Mouse (Mus musculus) cerebellum, adult 18-20 months (tissue): ENCODE measurements around the gene Cacna1g.

Source experiments
- DNase-seq, 2 experiments: peaks; one replicate each; pipeline ENCODE4 v3.0.0; 2021

Gene Cacna1g

DNA sequence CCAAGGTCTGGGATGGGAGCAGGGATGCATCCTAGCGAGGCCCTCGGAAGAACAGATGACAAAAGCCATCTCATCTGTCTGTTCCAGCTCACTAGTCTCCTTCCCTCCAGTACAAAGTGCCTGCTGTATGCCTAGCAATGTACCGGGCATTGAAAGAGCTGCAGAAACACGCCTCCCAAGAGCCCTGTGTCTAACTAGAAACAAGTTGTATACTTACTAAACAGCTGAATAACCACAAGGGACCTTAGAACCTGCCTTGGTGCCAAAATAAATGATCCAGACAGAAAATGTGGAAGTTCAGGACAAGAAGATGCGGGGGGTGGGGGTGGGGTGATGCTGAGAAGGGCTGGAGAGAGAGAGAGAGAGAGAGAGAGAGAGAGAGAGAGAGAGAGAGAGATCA lies 29.2 kb downstream of the Cacna1g start:
- DNase-seq, result no peak

DNA sequence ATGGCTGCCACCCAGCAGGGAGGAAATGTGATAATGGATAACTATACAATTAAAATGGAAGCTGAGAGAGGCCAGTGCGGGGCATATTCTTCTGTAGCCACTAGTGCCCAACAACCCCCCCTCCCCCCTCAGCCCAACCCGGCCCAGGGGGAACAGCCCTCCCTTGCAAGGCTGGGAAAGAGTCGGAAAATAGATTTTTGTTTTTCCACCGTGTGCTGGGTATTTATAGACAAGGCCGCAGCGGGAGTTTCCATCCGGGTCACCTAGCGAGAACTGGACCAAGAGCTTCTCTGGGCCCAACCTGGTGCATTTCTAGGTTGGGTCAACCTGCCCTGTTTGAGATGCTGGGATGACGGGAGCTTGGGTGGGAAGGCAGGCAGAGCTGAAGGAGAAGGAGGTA lies 32.2 kb downstream of the Cacna1g start:
- DNase-seq, result no peak

DNA sequence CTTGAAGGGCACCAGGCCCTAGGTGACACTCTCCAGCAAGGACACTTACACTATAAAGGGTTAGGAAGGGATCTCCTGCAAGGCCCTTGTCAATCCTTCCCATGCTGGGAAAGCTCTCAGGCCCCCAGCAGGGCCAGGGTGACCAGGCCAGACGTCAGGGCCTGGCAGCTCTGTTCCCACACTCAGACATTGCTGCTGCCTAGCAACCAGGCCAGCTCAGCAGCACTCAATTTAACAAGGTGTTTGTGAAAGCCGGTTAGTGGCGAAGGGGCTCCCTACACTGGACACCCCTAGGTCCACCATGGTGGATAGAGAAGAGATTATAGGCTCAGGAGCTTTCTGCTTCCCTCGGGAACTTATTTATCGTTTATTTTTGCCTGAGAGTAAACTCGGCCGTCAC lies 32.9 kb downstream of the Cacna1g start:
- no peak for DNase-seq

DNA sequence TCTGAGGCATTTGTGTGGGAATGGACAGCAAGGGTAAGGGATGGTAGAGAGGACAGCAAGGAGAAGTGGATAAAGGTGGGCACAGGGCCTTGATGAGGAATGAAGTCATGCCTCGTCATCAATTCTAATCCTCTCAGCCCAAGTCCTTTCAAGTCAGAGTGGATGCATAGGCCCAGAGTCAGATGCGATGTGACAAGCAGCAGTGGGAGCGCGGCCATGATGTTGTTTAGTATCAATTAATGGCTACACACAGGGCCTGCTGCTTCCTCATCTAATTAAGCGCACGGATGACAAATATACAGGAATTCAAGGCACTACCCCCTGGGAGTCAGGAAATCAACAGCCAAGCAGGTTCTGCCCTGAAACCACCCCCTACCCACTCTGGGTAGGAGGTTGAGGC lies 33.6 kb downstream of the Cacna1g start:
- DNase-seq, result no peak

DNA sequence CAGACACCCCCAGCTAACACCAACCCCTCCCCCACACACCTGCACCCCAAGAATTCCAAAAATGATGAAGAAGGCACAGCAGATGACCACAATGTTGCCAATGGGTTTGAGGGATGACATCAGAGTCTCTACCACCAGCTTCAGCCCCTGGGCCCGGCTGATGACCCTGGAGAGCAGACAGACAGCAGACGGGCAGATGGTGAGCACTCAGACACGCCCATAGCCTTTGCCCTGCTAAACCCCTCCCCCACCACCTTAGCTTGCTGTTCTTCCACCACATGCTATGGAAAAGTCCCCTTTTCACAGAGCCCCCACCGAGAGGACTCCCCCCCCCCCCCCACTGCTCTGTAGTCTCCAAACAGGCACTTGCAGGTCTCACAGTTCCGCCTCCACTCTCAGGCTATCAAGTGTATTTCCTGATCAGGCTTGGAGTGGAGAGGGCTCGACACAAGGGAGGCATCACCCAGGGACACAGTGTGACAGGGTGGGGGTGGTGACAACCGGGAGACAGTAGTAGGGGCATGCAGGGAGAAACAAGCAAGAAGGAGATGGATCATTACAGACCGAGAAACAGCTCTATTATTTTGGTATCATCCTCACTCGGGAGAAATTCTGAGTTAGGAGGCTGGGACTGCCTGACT lies 44.9 kb downstream of the Cacna1g start:
- no peak for DNase-seq

DNA sequence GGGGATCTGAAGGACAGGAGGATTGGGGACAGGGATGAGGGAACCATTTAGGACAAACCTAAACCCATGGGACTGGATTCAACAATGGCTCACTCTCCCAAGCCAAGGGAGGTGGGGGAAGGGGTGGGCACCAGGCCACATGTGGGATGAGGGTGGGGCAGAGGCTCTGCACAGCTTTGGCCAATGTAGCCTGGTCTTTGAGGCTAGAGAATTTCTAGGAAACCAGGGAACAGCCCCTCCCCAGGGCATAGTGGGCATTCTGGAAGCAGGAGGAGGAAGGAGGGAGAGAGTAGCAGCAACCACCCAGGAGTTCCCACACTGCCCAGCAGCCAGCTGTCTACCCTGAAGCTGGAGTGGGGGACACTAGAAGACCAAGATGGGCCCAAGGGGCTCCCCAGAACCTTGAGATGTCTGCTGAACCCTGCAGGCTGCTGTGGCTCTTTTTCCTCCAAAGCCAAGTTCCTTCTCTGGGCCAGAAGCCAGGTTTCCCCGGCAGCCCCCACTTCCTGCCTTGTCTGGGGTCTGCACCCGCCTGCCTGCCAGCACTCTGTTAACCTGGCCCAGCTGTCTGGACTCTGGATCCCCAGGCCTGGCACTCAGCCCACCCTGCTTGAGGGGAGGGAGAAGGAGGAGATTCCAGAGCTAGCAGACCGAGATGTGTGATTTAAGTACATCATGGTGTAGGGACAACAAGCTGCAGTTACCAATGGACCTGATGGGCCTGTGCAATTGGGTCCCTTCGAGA lies 45.7 kb downstream of the Cacna1g start:
- DNase-seq, result no peak

DNA sequence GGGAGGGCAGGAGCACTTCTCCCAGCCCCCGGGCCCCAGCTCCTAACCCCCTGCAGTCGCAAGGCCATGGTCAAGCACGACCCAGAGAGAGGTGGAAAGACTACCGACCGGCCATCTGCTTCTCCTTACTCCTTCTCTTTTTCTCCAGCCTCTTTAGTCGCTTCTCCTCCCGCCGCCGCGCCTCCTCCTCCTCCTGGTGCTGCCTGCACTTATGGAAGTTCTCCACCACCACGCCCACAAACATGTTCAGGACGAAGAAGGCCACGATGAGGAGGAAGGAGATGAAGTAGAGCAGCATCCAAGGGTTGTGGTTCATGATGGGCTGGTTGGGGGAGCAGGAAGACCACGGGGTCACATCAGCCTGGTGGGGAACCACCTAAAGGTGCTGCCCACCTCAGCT lies 48.3 kb downstream of the Cacna1g start:
- DNase-seq, result no peak

DNA sequence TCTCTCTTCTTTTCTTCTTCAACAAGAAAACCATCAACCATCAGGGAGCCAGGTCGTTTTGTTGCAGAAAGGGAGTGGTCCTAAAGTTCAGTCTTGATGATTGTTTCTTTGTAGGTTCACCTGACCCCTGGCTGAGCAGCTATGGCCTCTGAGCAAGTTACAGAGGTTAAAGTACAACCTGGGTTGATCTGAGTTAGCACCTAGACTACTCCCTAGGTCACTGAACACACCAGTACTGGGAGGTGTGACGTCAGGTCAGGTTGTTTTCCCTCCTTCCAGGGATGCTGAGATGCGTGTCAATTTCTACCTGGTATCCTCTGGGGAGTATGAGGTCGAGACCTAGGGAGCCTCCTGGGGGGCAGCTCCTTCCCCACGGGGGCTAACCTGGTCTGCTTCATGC lies 48.8 kb downstream of the Cacna1g start:
- DNase-seq, result no peak

DNA sequence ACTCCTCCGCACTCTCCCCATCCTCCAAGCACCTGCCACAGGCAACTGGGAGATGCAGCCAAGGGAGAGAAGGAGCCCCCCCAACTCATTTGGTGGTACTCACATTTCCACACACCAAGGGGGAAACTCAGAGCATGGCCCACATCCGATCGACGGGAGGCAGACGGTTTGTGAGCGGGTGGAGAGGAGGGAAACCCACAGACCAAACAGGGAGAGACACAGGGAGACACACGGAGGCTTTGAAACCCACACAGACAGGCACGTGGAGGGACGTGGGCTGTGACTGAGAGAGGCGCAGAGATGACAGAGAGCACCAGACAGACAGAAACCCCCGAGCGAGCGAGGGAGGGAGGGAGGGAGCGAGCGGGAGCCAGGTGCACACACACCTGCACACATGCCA lies 49.6 kb downstream of the Cacna1g start:
- DNase-seq, result no peak

DNA sequence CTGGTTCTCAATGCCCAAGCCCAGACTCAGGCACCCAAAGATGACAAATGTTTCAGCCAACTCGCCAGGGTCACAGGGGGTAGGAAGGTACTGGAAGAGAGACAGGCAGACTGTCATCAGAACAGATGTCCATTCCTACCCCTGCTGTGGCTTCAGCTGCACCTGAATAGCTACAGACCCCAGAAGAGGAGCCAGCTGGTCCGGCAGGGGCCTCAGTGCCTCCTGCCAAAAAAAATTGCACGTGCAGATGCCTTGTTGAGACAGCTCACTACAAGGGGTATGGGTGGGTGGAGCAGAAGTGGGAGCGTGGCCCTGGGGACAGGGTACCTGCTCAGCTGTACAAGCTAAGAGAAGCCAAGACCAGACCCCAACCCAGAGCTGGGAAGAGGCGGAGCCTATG lies 50.1 kb downstream of the Cacna1g start:
- peak; percentile 37 to 47 for DNase-seq

DNA sequence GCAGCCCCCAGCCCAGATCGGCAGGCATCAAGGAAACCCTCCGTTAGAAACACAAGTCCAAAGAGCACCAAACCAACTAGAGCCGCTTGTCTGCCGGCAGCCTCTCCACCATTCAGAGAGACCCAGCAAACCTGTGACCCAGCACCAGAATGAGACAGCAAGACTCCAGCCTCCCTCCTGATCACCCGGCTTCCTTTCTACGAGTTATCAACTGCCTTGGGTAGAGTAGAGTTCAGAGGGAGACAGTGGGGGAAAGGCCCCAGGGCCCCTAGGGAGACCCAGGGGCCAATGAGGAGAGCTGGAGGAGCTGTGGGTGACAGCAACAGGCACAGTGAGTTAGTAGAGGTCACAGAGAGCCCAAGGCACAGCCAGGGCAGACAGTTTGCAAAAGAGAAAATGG lies 53.0 kb downstream of the Cacna1g start:
- no peak for DNase-seq

DNA sequence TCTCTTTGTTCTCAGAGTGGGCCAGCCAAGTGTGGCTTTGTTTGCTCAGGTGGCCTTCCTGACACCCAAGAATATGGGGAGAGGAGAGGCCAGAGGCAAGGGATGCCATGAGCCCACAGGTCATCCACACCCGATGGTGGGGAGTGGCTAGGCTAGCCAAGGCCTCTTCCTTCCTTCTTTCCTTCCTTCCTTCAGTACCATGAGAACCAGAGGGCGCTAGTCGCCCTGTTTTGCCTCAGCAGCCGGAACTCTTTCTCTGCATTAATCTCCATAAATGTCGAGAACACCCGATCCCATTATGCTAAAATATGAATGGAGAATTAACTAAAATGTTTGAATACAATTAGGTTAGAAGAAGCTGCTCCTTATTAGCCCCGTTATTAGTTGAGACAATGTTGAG lies 53.7 kb downstream of the Cacna1g start:
- peak; percentile 45 to 57 for DNase-seq

DNA sequence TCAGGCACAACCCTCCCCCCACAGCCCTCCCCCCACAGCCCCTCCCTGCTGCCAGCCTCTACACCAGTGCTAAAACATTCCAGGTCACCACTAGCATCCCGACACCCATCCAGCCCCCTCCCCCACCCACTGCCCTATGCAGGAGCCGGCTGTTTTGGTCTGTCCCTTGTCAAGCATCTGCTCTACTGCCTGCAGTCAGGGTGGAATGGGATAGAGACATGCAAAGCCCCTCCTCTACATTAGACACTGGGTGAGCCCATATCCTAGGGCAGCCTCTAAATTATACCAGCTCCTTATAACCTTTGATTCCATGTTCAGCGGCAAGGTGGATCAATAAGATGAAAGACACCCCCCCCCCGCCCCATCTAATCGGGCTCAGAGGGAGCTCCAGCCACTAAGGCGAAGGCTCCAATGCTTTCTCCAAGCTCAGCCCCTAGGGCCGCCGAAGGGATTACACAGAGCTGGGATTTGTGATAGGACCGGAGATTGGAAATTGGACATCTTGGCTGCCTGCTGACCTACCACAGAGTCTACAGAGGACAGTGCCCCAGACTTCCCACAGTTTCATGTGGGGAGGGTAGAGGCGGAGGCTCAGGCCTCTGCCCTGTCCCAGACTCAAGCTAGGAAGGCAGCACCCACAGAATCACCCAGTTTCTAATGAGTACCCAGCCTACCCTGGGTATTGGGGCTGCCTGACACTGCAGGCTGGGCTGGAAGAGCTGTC lies 54.8 kb downstream of the Cacna1g start:
- DNase-seq, result peak; percentile 46 to 60

DNA sequence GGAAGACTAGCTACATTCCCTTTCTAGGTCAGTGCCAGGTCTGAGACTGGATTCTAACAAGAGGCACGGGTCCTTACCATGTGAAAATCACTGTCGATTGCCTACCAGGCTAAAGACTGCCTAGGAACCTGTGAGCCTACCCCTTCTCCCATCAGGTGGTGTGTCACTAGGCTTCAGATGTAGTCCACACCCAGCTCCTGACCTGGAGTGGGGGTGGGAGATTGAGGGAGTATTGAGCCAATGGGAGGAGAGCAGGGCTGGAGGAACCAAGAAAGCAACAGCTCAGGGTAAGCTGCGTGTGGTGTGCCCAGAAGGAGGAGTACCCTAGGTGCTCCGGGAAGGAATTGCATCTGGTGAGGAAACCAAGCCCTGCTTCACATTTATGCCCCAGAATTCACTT lies 60.0 kb downstream of the Cacna1g start:
- DNase-seq, result no peak

DNA sequence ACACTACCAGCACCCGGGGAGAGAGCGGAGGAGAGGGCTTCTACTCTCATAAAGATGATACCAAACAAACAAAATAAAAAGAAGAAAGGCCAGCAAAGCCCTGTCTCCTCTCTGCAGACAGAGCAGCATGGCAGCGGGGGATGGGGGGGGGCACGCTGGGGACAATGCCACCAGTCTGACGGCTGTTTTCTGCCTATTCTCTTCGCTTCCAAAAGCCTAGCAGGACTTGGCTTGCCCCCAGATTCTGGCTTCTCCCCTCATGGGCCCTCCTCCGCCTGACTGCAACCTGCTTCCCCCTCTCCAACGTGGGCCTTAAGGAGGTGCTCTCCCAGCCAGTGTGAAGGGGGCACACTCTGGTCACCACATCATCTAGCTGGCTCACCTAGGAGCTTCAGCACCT lies 60.5 kb downstream of the Cacna1g start:
- DNase-seq, result peak; percentile 55 to 66

DNA sequence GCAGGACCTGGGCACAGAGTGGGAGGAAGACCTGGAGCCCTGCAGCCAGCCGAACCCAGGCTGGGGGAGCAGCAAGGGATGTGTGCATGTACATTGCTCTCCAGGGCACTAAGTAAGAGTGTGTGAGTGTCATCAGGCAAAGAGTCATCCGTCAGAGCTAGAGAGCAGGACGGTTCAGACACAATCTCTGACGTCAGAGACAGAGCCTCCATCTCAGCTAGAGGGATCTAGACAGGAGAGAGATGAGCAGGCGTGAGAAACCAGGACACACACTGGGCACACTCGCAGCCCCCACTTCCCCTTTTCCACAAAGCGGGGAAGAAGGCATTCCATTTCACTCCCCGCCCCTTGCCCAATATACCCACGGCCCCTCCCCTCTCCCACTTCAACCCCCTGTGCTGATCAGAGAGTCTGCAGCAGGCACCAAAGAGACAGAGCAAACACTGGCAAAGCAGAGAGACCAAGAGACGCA lies 61.0 kb downstream of the Cacna1g start:
- no peak for DNase-seq

DNA sequence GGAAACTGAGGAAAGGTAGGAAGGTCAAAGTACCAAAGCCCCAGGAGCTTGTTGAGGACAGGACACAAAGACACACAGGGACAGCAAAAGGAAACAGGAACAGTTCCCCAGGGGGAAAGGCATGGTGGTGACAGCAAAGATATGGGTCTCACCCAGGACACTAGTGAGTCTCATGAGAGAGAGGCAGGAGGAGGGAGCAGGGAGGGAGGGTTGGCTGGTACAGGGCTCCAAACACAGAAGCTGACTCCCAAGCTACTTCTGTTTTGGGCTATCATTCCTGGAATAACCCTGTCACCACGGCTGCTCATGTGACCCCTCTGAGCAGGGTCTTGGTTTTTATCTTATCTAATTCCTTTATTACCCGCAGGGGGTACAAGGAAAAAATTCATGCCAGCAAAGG lies 61.4 kb downstream of the Cacna1g start:
- no peak for DNase-seq

DNA sequence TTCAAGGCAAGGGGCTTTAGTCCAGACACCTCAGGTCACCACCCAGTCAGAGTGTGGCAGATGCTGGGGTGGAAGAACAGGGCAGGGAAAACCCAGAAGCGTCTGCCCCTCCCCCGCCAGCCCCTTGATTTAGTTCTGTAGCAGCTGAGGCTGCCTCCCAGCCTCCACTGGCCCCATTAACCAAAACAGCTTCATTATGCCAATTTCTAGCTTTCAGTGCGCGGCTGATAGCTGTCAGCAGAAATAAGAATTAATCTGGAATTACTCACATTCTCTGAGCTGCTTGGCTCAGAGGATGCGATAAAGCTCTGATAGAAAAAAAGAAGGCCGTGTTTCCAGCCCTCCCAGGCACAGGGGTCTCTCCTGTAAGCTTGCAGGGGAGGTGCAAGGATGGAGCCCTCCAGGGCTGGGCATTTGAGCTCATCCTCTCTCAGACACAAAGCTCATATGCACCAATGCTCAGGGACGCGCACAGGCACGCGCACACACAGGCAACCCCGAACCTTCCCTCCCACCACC lies 66.1 kb downstream of the Cacna1g start:
- no peak for DNase-seq

DNA sequence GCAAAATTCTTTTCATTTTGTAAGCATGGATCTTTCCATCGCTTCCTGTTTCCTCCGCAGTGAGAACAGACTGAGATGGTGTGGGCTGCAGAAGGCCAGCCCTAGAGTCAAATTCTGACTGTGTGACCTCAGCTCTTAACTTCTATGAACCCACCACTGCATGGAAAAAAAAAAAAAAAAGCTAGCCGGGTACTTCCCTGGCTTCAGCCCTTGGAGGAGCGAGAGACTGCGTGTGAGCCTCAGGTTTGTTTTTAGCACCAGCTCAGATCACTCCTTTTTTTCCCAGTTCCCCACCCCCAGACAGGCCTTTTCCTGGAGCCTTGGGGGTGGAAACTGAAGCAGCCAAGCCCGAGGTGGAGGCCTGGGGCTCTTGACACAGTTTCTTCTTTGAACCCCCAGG lies 68.7 kb downstream of the Cacna1g start:
- no peak for DNase-seq

DNA sequence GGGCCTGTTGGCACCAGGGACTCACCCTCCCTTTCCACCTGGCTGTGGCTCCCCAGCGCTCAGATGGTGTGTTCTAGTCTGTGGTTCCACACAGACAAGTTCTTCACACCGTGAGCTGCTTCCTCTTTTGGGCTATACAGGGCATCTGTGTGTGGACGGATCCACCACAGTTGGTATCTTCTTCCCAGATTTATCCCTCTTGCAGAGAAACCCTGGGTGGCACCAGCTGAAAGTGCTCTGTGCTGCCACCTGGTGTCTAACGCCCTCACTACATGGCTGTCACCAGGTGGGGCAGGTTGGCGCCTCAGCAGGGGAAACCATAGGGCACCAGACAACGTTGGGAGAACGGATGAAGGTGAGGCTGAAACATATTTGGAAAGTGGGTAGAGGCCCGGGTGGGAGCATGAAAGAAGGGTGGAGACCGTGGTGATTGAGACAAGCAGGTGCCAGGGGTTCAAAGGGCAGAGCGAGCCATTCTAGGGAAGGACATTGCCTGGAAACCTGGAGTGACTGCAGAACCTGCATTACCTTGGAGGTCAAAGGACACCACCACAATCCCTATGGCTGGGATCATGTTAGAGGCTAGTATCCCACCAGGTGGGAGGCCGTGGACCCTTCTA lies 69.2 kb downstream of the Cacna1g start:
- peak; percentile 91 to 95 for DNase-seq

DNA sequence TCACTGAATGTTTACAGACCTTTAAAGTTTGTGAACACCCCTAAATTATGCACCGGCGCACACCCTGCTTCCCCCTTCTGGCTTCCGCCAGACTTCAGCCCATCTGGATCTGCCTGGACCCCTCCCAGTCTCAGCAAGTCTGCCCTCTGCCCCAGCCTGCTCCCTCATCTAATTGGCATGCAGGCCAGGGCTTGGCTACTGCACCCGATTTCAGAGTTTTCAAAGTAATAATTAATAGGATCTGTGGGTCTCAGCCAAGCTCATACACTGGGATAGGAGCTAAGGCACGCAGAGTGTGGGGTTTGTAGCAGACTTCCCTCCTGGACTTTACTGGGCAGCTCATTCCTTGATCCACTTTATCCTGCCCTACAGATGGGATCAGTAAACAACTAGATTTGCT lies 69.8 kb downstream of the Cacna1g start:
- no peak for DNase-seq

DNA sequence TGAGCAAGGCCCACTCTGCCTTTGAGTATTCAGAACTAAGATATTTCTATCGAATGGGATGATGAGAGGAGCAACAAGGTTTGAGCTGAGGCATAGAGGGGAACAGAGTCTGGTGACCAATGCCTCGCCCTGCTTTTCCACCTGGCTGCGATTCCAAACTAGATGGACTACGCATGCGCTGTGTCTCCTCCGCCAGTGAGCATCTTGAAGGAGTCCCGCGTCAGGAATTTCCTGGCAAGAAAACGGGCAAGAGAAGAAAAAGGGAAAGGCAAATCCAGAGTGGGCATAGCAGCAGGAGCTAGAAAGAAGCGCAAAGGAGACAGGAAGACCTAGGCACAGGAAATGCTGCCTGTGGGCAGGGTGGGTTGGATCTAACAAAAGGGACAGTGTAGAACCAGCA lies 70.2 kb downstream of the Cacna1g start:
- DNase-seq, result no peak

DNA sequence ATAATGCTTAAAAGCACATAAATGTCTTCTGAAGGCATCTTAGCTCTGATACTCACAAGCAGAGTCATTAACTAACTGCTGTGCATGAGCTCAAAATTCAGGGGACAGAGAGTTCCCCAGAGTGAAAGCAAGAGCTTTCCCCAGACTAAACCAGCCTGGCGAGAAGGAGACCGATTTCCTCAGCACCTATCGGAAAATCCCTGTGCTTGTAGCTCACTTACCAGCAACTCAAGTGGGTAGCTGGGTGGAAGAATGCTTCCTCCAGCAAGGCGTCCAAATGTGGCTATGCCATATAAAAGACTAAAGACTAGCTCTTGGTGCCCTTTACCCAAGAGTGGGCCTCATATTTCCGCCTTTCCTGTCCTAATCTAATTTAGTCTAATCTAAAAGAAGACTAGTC lies 71.3 kb downstream of the Cacna1g start:
- no peak for DNase-seq
